Mouse (Mus musculus) adipocyte (in vitro differentiated cells): Measurements from ENCODE around the gene Rsu1.
"Not testable (repeated sequence)": the region's sequence is repeated elsewhere in the genome, so short reads cannot be mapped to it uniquely, and the experiment has no call there.

Experiments
- DNase-seq: peaks from one replicate; pipeline ENCODE4 v3.0.0-alpha.2; 2016; ENCODE audit warnings: low spot score

Gene Rsu1

DNA sequence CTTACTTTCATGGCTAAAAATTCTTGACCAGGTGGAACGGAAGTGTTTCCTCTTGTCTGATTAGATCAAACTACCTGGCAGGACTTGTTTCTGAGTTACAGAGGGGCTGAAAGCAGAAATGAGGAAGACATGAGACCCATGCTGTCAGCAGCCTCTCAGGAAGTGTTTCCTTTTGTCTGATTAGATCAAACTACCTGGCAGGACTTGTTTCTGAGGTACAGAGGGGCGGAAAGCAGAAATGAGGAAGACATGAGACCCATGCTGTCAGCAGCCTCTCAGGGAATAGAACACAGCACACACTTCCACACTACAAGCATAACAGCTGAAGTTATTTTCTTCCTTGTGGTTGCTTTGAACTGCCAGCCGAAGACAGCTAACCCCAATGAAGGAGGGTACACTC, 46.7 kb downstream of the Rsu1 start:
- no peak for DNase-seq

- DNase-seq = no peak
These were observed 47.8 kb downstream of the Rsu1 start for GRCm38 (mm10) chr2:13223451-13223850.

GRCm38 (mm10) chr2:13220141-13220540, 51.1 kb downstream of the Rsu1 start:
- no peak for DNase-seq

GRCm38 (mm10) chr2:13218112-13218511, 53.1 kb downstream of the Rsu1 start:
- DNase-seq = no peak

DNA sequence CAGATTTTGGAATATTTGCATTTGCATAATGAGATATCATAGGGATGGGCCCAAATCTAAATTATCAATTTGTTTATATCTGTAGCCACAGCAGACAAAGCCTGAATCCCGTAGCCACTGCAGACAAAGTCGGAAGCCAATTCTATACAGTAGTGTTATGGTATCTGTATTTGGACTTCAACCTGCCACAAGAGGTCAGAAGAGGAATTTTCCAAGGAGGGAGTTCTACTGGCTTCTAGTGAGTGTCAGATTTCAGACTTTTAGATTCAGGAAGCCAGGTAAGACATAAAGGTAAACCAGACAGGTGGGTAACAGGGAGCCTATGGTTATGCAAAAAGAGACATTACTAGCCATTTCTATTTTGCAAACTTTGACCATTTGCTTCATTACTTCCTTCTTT, 64.4 kb downstream of the Rsu1 start:
- no peak for DNase-seq

DNA sequence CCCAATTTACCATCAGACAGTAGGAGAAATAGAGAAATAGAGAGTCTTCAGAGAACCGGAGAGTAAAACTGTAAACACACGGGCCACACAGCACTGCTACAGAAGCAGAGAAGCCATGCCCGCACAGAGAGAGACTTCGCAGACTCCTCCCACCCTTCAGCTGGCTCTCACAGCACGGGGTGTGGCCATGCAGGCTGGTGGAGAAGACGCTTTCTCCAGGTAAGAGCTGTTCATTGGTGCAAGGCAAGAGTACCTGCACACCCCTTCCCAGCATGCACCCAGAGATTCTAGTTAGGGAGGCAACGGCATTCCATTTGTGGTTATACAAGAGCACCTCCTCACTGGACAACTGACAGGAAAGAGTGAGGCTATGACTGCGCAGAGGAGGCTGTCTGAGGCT, 64.8 kb downstream of the Rsu1 start:
- DNase-seq = no peak

- DNase-seq = no peak
These were observed 68.3 kb downstream of the Rsu1 start for GRCm38 (mm10) chr2:13202805-13203475.

- DNase-seq = no peak
These were observed 71.5 kb downstream of the Rsu1 start for GRCm38 (mm10) chr2:13199713-13200112.

DNA sequence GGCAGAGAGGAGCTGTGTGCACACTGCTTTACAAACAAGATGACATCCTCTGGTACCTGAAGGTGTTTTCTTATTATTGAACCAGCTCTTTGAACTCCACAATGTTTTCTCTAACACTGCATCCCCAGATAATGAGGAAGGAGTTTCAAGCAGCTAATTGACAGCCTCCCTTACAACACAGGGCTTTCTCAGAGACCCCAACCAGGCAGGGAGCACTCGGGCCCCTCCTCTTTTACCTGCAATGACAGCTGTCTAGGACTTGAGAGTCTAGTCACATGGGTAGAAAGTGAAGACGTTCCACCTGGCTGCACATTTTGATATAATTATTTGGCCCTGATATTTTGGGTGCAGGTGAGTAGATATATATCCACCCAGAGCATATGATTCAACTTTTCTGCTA, 72.2 kb downstream of the Rsu1 start:
- no peak for DNase-seq

- no peak for DNase-seq
These were observed 75.7 kb downstream of the Rsu1 start for GRCm38 (mm10) chr2:13195540-13195939.

DNA sequence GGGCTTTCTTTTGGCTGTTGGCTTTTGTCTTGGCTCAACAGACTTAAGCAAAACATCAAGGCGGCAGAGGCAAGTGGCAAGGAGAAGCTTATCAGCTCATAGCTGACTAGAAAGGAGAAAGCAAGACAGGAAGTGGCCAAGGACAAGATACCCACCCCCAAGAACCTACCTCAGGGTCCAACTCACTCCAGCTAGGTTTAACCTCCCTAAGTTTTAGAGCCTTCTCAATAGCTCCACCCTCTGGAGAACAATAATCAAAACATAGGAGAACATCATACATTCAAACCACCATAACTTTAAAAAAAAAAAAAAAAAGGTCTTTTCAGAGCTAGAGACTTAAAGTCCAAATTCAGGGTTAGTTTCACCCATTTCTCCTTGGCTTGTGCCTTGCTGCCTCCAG, 79.1 kb downstream of the Rsu1 start:
- no peak for DNase-seq

DNA sequence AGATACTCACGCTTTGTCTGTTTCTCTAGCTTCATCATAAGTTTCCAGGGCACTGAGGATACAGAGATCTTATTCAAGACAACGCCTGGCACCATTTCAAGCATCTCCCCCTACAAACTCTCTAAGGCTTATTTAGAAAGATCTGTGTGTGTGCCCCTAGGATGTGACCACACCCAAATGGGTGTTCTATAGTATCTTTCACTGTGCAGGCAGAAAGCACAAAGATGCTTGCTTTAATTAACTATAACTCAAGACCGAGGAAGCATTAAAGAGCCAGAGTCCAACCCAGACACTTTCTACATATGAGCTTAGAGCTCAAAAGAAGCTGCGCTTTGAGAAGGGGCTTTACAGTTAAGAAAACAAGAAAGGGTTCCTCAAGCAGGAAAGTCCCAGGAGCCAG, 80.4 kb downstream of the Rsu1 start:
- DNase-seq = no peak

GRCm38 (mm10) chr2:13188831-13189495, 82.3 kb downstream of the Rsu1 start:
- DNase-seq = no peak

- no peak for DNase-seq
These were observed 88.1 kb downstream of the Rsu1 start for GRCm38 (mm10) chr2:13183124-13183523.

DNA sequence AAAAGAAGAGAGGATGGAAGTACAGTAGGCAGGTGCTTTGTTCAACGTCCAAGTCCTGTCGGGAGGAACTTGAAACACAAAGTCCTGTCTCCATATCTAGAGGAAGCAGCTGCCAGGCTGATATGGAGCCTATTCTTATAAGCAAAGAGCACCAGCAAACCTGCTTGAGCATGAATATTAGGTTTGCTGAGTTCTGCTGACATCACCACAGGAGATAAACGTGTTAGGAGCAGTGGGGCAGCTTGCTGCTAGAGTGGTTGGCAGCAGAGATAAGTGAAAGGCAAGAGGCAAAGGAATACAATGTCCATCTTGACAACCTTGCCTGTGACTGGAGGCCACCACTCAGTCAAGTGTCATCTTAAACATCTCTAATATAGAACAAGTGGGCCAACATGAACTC, 89.3 kb downstream of the Rsu1 start:
- DNase-seq = not testable (repeated sequence)

- DNase-seq = no peak
These were observed 93.4 kb downstream of the Rsu1 start for GRCm38 (mm10) chr2:13177698-13178395.

- no peak for DNase-seq
These were observed 95.0 kb downstream of the Rsu1 start for GRCm38 (mm10) chr2:13176304-13176620.

DNA sequence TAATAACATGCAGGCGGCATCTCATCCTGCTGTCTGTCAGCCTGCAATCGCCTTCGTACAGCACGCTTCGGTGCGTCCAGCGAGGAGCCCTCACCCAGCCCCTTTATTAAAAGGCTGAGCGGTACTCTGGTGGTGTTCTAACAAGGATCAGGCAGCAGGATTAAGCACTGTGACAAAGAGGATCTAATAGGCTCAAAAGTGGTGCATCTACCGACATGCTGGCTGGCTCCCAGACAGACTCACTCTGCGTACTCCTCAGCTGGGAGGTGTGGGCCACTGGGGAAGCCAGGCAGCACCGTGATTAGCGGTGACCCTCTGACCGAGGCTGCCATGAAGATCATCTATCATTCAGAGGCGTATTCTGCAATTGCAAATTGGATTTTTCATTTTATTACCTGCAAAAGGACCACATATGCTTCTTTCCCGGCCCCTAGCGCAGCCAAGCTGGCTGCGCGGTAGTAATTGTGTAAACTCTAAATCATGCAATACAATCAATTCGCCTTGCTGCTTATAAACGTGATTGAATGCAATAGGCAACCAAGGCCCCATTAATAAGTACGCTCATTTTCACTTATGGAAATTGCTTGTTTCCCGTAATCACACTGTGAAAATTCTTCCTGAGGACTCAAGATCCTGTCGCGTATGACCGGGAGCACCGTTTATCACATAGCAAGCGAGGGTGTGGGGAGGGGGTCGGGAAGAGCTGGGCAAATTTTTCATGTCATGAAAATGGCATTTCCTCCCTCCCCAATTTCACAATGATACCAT, 95.5 kb downstream of the Rsu1 start:
- DNase-seq = no peak

DNA sequence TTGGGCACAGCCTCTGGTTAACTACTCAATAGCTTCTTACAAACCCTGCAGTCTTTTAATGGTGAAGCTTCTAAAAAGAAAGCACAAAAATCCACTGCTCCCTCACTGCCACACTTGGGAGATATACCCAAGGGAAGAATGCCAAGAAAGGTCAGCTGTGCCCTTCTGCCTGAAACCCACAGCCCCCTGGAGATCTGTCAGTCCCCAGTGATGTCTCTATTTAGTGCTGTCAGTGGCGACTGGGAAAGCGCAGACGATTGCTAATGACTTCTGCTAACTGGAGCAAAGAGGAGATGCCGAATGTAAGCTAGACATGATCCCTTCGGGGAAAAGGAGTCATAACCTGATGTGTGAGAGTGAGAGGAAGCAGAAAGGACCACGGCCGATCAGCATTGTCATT, 96.8 kb downstream of the Rsu1 start:
- no peak for DNase-seq

DNA sequence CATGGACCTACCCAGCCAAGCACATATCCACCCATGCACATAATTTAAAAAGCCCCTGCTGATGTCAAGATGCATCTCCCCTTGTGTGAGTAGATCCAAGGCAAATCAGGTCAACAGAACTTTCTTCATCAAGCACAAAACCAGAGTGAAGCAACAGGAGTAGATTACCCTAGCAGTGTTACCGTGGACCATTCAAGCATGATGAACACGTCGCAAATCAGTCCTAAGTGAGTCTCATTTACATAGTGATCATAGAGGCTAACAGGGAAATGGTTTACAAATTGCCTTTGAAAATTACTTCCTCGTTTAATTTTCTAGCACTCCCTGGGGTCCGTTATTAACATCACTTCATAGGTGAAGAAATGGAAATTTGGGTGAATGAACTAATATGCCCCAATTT, 100.6 kb downstream of the Rsu1 start:
- DNase-seq = no peak

DNA sequence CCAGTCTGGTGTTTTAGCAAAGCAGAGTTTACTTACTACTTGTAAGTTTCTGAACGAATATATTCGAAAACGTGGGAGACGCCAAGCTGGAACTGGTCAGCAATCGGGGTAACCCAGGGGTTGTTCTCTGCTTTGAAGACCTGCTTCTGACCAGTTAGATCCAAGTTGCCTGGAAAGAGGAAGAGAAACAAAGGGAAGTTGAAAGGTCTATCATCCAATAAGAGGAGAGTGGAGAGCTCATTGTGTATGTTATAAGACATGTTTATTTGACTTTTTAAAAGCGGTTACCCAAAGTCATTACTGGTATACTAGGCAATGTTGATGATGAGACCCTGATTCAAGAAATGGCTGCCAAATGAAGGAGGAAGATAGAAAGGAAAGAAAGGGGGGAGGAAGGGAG, 101.3 kb downstream of the Rsu1 start:
- no peak for DNase-seq

GRCm38 (mm10) chr2:13169158-13169890, 101.9 kb downstream of the Rsu1 start:
- DNase-seq = no peak
